Mouse (Mus musculus) kidney, embryonic 15.5 days (tissue): Measurements from ENCODE around the gene Bri3. TPM values are rescaled to one million over a fixed set of nuclear protein-coding genes. Genes with fewer than 3 reads are reported as not detected.

Experiments
- ATAC-seq: fragments of 200-750 bp; cut with Nextera tagmentation; replicated peaks from 2 replicates; pipeline ENCODE4 v1.8.0; 2017; ENCODE audit warnings: moderate TSS enrichment; ENCODE audit not compliant: low FRiP score
- H3K27ac ChIP-seq: fragments of 300-500 bp; sonication (generic); 2 replicates; pipeline ENCODE4 v1.5.1; 2015; ENCODE audit warnings: mild to moderate bottlenecking, inconsistent platforms
- H3K27me3 ChIP-seq: fragments of 300-500 bp; sonication (generic); 2 replicates; pipeline ENCODE4 v1.6.1; 2015; ENCODE audit warnings: inconsistent platforms
- H3K36me3 ChIP-seq: fragments of 300-500 bp; sonication (generic); 2 replicates; pipeline ENCODE4 v1.6.1; 2015; ENCODE audit warnings: inconsistent platforms
- H3K4me1 ChIP-seq: fragments of 300-500 bp; sonication (generic); 2 replicates; pipeline ENCODE4 v1.6.1; 2015; ENCODE audit warnings: inconsistent platforms
- H3K4me2 ChIP-seq: fragments of 300-500 bp; sonication (generic); 2 replicates; pipeline ENCODE4 v1.6.1; 2015; ENCODE audit warnings: moderate library complexity, mild to moderate bottlenecking, inconsistent platforms
- H3K4me3 ChIP-seq: fragments of 300-500 bp; sonication (generic); replicated peaks from 2 replicates; pipeline ENCODE4 v1.5.1; 2015; ENCODE audit warnings: mild to moderate bottlenecking, inconsistent platforms
- H3K9ac ChIP-seq: fragments of 300-500 bp; sonication (generic); 2 replicates; pipeline ENCODE4 v1.6.1; 2015; ENCODE audit warnings: mild to moderate bottlenecking, inconsistent platforms
- H3K9me3 ChIP-seq: fragments of 300-500 bp; sonication (generic); replicated peaks from 2 replicates; pipeline ENCODE4 v1.6.1; 2016; ENCODE audit warnings: inconsistent platforms
- WGBS: fragments of 180-500 bp; shearing (Covaris S2); methylation state at CpG from one replicate; pipeline ENCODE4 v1.1.7; 2015; ENCODE audit warnings: mixed read lengths; 5-methylcytosine and 5-hydroxymethylcytosine counted together
- polyA plus RNA-seq: library from polyadenylated mRNA; unstranded; fragments of >200 nt; fragmentation: Nextera tagmentation; extraction: Ambion mirVana; gene quantifications from 2 replicates; pipeline ENCODE4 v1.2.1, GENCODE M21; 2015

Gene Bri3
- polyA plus RNA-seq, 1 experiment from 2014 or later: 123 TPM

- no peak overlapping the region for H3K27ac ChIP-seq
- H3K36me3 ChIP-seq: peaks cover 49% of the 10 kb centered on the region
- no peaks in the 10 kb centered on the region for H3K27me3 ChIP-seq
- H3K4me2 ChIP-seq: no peak overlapping the region
- H3K9me3 ChIP-seq: no peaks in the 10 kb centered on the region
- 0 out of 2 replicates have a peak, but pooled peaks cover 10% of the 10 kb centered on the region for H3K4me1 ChIP-seq
- H3K9ac ChIP-seq: no peak overlapping the region
- WGBS: 88% methylated on average over 7 of the region's 7 CpGs
- no peak overlapping the region for H3K4me3 ChIP-seq
- no peak for ATAC-seq
Measured at GRCm38 (mm10) chr5:144269926-144270325, 25.7 kb downstream of the Bri3 start.

GRCm38 (mm10) chr5:144270420-144270819, 26.2 kb downstream of the Bri3 start:
- Histone ChIP-seq H3K27me3 (no peaks in the 10 kb centered on the region), H3K9ac (no peak overlapping the region), H3K4me1 (0 out of 2 replicates have a peak, but pooled peaks cover 13% of the 10 kb centered on the region), H3K9me3 (no peaks in the 10 kb centered on the region), H3K36me3 (peaks cover 46% of the 10 kb centered on the region), H3K4me2 (no peak overlapping the region), H3K4me3 (no peak overlapping the region), H3K27ac (no peak overlapping the region)
- ATAC-seq: no peak
- 91% methylated on average over 8 of the region's 8 CpGs for WGBS

- no peak overlapping the region for H3K4me2 ChIP-seq
- no peak overlapping the region for H3K4me3 ChIP-seq
- H3K36me3 ChIP-seq: peaks cover 40% of the 10 kb centered on the region
- 0 out of 2 replicates have a peak, but pooled peaks cover 13% of the 10 kb centered on the region for H3K4me1 ChIP-seq
- H3K27me3 ChIP-seq: no peaks in the 10 kb centered on the region
- no peaks in the 10 kb centered on the region for H3K9me3 ChIP-seq
- no peak overlapping the region for H3K27ac ChIP-seq
- ATAC-seq: no peak
- WGBS: 77% methylated on average over 3 of the region's 3 CpGs
- no peak overlapping the region for H3K9ac ChIP-seq
Measured at GRCm38 (mm10) chr5:144271118-144271517, 26.9 kb downstream of the Bri3 start.

DNA sequence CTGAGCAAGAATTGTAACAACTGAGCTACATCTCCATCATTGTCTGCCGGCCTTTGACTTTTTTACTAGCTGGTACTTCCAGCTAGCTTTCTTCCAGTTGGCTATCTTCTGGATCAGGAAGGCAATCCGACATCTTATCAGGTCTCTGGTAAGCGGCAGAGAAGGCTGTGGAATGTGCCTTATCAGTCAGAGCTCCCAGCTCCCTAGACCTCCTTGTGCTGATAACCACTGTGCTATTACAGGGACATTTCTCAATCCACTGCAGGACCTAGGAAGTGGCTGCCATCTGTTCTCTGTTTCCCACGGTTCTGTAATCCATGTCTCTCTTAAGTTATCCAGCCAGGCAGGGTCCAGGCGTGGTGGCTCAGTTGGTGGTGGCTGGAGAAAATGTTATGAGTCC, 27.5 kb downstream of the Bri3 start:
- H3K36me3 ChIP-seq: peaks cover 39% of the 10 kb centered on the region
- H3K9ac ChIP-seq: no peak overlapping the region
- H3K4me1 ChIP-seq: 0 out of 2 replicates have a peak, but pooled peaks cover 13% of the 10 kb centered on the region
- WGBS: 56% methylated on average over 5 of the region's 5 CpGs
- no peak overlapping the region for H3K4me3 ChIP-seq
- no peak overlapping the region for H3K4me2 ChIP-seq
- no peaks in the 10 kb centered on the region for H3K27me3 ChIP-seq
- H3K27ac ChIP-seq: no peak overlapping the region
- no peaks in the 10 kb centered on the region for H3K9me3 ChIP-seq
- ATAC-seq: no peak

GRCm38 (mm10) chr5:144274904-144275303, 30.7 kb downstream of the Bri3 start:
- 70% methylated on average over 6 of the region's 6 CpGs for WGBS
- no peak for ATAC-seq
- H3K4me1 ChIP-seq: 0 out of 2 replicates have a peak, but pooled peaks cover 6% of the 10 kb centered on the region
- peaks cover 33% of the 10 kb centered on the region for H3K36me3 ChIP-seq
- no peaks in the 10 kb centered on the region for H3K27me3 ChIP-seq
- H3K4me3 ChIP-seq: no peak overlapping the region
- H3K27ac ChIP-seq: peak overlapping the region; percentile 32; the same call in 1 of the 2 replicates
- no peak overlapping the region for H3K4me2 ChIP-seq
- no peak overlapping the region for H3K9ac ChIP-seq
- H3K9me3 ChIP-seq: no peaks in the 10 kb centered on the region

GRCm38 (mm10) chr5:144276898-144277630, 32.8 kb downstream of the Bri3 start:
- Histone ChIP-seq H3K4me3 (no peak overlapping the region), H3K27me3 (no peaks in the 10 kb centered on the region), H3K9ac (no peak overlapping the region), H3K27ac (no peak overlapping the region), H3K4me1 (0 out of 2 replicates have a peak, but pooled peaks cover 6% of the 10 kb centered on the region), H3K4me2 (no peak overlapping the region), H3K36me3 (peaks cover 50% of the 10 kb centered on the region), H3K9me3 (no peaks in the 10 kb centered on the region)
- WGBS: 85% methylated on average over 17 of the region's 17 CpGs
- no peak for ATAC-seq

GRCm38 (mm10) chr5:144278374-144278960, 34.2 kb downstream of the Bri3 start:
- Histone ChIP-seq H3K36me3 (peaks cover 57% of the 10 kb centered on the region), H3K4me2 (no peak overlapping the region), H3K27ac (no peak overlapping the region), H3K9ac (no peak overlapping the region), H3K4me3 (no peak overlapping the region), H3K9me3 (no peaks in the 10 kb centered on the region), H3K27me3 (no peaks in the 10 kb centered on the region), H3K4me1 (peaks cover 10% of the 10 kb centered on the region; the same call in 1 of the 2 replicates)
- 89% methylated on average over 12 of the region's 13 CpGs for WGBS
- no peak for ATAC-seq

DNA sequence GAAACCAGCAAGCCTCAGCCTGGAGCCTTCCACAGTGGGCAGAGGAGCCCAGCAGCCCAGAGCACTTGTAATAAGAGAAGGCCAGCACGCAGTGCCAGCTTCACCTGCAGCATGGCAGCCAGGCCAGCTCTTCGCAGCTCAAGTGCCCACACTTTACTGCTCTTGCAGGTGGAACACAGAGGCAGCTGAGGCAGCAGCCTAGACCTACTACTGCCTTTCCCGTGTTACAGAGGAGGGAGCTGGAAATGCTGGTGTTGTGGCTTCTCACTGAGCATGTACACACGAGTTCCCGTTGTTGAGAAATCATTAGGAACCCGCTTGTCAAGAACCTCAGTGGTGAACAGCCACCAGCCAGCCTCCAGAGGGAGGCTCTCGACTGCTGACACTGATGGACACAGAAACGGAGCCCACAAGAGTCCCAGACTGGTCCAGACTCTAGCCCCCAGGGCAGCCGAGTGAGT, 34.9 kb downstream of the Bri3 start:
- no peak overlapping the region for H3K27ac ChIP-seq
- ATAC-seq: no peak
- H3K4me2 ChIP-seq: no peak overlapping the region

GRCm38 (mm10) chr5:144279926-144280325, 35.7 kb downstream of the Bri3 start:
- H3K4me1 ChIP-seq: peaks cover 16% of the 10 kb centered on the region
- no peak overlapping the region for H3K9ac ChIP-seq
- peaks cover 62% of the 10 kb centered on the region for H3K36me3 ChIP-seq
- no peaks in the 10 kb centered on the region for H3K9me3 ChIP-seq
- H3K27me3 ChIP-seq: no peaks in the 10 kb centered on the region
- H3K4me2 ChIP-seq: no peak overlapping the region
- WGBS: 87% methylated on average over 13 of the region's 13 CpGs
- no peak overlapping the region for H3K4me3 ChIP-seq
- no peak for ATAC-seq
- no peak overlapping the region for H3K27ac ChIP-seq

More for the DNA sequence above, 34.9 kb downstream of the Bri3 start:
- Histone ChIP-seq H3K4me3 (no peak overlapping the region), H3K4me1 (peaks cover 16% of the 10 kb centered on the region), H3K27me3 (no peaks in the 10 kb centered on the region), H3K9me3 (no peaks in the 10 kb centered on the region), H3K9ac (no peak overlapping the region), H3K36me3 (peaks cover 59% of the 10 kb centered on the region)
- WGBS: 79% methylated on average over 9 of the region's 9 CpGs

- no peaks in the 10 kb centered on the region for H3K27me3 ChIP-seq
- H3K36me3 ChIP-seq: peaks cover 51% of the 10 kb centered on the region
- H3K4me2 ChIP-seq: no peak overlapping the region
- H3K4me3 ChIP-seq: no peak overlapping the region
- WGBS: 86% methylated on average over 11 of the region's 11 CpGs
- no peaks in the 10 kb centered on the region for H3K9me3 ChIP-seq
- peaks cover 13% of the 10 kb centered on the region for H3K4me1 ChIP-seq
- no peak overlapping the region for H3K9ac ChIP-seq
- H3K27ac ChIP-seq: no peak overlapping the region
- no peak for ATAC-seq
Measured at GRCm38 (mm10) chr5:144282470-144283260, 38.4 kb downstream of the Bri3 start.

DNA sequence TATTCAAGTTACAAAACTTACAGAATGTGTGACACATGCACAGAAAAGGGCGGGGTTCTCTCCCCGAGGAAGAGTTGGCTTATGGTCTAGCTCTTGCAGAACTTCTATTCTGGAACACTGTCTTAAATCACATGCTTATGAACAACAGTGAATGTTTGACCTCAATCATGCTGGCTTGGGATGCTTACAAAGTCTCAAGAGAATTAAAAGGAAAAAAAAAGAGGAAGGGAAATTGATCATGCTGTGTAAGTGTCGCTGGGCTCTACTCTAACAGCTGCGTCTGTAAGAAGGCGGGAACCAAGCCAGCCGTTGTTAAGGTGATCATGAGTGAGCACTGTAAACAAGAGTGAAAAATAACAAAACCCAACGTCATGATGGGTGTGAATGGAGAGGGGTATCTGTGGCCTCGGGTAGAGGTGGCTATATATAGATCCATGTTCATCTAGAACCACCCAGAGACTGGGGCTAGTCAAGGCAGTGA, 39.4 kb downstream of the Bri3 start:
- H3K27me3 ChIP-seq: no peaks in the 10 kb centered on the region
- WGBS: 50% methylated on average over 8 of the region's 8 CpGs
- no peaks in the 10 kb centered on the region for H3K9me3 ChIP-seq
- H3K9ac ChIP-seq: no peak overlapping the region
- peaks cover 44% of the 10 kb centered on the region for H3K36me3 ChIP-seq
- no peak overlapping the region for H3K27ac ChIP-seq
- peaks cover 13% of the 10 kb centered on the region for H3K4me1 ChIP-seq
- H3K4me2 ChIP-seq: no peak overlapping the region
- ATAC-seq: no peak; the same call in 1 of the 2 replicates
- H3K4me3 ChIP-seq: no peak overlapping the region

GRCm38 (mm10) chr5:144284599-144284998, 40.4 kb downstream of the Bri3 start:
- 87% methylated on average over 5 of the region's 5 CpGs for WGBS
- no peak overlapping the region for H3K4me3 ChIP-seq
- ATAC-seq: no peak
- no peaks in the 10 kb centered on the region for H3K27me3 ChIP-seq
- H3K9ac ChIP-seq: no peak overlapping the region
- no peak overlapping the region for H3K27ac ChIP-seq
- no peak overlapping the region for H3K4me2 ChIP-seq
- H3K9me3 ChIP-seq: no peaks in the 10 kb centered on the region
- peaks cover 13% of the 10 kb centered on the region for H3K4me1 ChIP-seq
- peaks cover 37% of the 10 kb centered on the region for H3K36me3 ChIP-seq
